Mouse (Mus musculus): Measurements from ENCODE around the gene Ugt8a.
A peak's percentile ranks its signal among the peaks of the same experiment; 100 is the strongest.

Gene Ugt8a

GRCm38 (mm10) chr3:125938092-125938755 lies at the start of gene Ugt8a:
Gene Ugt8a (minus strand): TSS chr3:125938619.
- DNase-seq = peak; percentile 16

DNA sequence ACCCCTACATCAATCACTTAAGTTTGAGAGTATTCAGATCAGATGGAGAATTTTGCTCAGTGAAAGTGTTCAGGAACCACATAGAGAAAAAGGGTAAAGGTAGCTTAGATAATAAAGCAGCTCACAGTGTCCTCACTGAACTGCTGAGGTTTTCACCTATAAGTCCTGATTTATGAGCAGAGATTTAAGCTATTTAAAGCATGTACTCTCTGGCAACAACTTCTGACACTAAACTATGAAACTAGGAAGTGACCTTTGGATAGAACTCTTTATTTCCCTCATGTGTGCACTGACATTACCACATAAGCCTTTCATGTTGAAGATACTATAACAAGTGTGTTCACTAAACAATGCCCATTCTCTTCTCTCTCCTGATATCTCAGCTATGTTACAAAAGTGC lies 48.2 kb upstream of the Ugt8a start:
- no peak for DNase-seq

DNA sequence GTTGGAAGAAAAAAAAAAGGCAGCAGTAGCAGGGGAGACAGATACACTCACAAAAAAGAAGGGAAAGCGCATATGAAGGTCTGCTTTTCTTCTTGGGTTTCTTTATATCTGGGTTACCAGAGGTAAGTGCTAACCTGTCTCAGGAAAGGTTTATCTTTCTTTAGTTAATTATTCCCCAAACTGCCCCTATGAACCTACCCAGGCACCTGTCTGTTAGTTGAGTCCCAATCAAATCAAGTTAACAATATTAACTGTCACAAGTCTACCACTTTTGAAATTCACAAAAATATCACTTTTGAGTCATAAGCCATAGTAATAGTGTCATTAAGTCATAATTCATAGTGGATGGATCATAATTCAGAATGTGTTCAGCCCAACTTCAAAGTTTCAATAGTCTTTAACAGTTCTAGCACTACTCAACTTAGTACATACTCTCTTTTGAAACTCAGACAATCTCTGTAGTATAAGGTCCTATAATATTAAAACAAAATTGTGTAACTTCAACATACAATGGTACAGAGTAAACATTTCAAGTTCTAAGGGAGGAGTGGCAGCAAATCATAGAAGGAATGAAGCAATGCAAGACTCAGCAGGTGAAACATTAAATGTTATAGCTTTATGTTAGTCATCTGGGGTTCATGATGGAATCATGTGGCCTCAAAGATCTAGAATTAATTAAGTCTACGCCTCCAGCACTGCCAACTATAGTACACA lies 45.4 kb upstream of the Ugt8a start:
- DNase-seq = peak; percentile 23

GRCm38 (mm10) chr3:125979475-125979874 lies 41.1 kb upstream of the Ugt8a start:
- DNase-seq = no peak

DNA sequence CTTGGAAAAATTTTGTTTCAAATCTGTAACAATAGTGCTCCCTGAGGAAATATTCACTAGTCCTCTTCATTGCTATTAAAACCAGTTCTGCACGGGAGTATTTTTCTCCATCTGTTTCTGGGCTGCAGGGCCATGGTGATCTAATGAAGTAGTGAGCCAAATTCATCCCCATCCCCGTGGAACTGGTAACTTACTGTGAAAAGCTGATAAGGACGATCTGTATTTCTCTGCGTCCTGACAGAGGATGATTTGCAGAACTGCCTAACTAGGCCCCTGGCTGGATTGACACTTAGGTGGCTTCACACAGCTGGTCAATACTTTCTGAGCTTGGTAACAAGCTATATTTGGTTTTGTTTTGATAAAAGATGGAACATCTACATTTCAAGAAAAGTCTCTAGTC lies 37.5 kb upstream of the Ugt8a start:
- no peak for DNase-seq

GRCm38 (mm10) chr3:125969458-125969857 lies 31.0 kb upstream of the Ugt8a start:
- no peak for DNase-seq

DNA sequence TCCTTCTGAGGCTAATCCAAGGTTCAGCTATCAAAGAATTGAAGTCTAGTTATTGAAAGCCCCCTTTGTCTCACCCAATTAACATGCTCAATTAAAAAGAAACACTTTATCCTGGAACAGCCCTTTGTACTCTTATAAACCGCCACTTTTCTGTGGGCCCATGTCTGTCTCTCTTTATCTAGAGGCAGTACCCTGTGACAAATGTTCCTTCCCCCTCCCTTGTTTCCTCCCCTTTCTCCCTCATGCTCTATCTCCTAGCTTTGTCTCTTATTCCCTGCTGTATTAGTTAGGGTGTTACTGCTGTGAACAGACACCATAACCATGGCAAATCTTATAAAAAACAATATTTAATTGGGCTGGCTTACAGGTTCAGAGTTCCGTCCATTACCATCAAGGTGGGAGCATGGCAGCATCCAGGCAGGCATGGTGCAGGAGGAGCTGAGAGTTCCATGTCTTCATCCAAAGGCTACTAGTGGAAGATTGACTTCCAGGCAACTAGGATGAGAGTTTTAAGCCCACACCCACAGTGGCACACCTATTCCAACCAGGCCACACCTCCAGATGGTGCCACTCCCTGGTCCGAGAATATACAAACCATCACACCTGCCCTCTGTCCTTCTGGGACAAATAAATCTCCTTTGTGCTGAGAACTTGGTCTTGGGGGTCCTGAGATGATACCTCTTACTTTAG lies 17.9 kb upstream of the Ugt8a start:
- DNase-seq = peak; percentile 76

DNA sequence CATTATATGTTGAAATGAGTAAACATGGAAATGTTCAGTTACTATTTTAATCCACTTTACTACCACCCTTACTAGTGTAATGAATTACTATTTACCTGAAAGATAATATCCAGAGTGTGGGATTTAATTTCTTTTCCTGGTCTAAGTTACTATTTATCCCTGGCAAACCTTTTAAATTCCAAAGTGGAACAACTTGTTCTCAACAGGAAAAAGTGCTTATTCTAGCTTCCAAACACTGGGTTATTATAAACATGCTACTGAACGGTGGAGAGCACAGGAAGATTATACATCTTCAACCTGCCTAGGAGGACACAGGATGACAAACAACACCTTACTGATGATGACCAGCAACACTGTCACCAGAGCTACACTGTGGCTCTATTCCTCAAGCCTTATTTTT lies 16.5 kb upstream of the Ugt8a start:
- peak; percentile 70 for DNase-seq

- DNase-seq = peak; percentile 78
Measured at GRCm38 (mm10) chr3:125940811-125941210, 2.4 kb upstream of the Ugt8a start.

DNA sequence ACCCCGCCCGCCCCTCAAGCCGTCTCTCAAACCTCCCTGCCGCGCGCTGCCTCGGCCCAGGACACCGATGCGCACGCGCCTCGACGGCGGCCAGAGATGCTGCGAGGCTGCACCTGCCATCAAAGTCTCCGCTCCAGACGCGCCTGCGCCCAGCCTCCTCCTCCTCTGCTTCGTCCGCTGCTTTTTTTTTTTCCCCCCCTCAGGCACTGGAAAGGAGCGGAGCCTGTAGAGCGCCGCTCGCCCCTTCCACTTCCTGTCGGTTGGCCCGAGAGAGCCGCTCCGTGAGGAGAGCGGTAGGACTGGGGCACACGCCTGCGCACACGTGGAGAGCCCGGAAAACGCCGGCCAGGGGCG lies 314 bp upstream of the Ugt8a start:
- DNase-seq = peak; percentile 55

GRCm38 (mm10) chr3:125937536-125938091 lies 805 bp downstream of the Ugt8a start:
- DNase-seq = peak; percentile 48

GRCm38 (mm10) chr3:125935796-125936195 lies 2.6 kb downstream of the Ugt8a start:
- DNase-seq = no peak

DNA sequence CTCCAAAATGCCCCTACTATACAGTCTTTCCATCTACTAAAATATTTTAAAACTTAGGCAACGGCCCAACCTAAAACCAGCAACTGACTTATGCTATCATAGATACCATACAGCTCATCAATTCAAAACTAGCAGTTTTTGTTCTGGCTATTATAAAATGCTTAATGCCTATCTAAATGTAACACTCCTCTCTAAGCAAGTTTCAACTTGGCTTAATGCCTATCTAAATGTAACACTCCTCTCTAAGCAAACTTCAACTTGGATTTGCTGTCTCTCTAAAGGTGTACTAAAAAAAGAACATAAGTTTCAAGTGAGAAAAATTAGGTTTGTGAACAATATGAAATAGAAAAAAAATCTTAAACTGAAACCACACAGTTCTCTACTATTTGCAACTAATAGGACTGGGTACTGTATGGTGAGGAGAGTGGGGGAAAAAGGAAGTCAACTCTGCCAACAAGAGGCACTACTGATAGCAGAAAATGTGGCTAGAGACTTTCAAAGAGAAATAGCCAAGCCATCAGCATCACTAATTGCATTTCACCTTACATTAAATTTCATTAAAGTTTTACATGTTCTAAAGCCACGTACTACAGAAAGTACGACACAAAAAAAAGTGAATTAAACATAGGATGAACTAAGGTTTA lies 5.7 kb downstream of the Ugt8a start:
- no peak for DNase-seq

GRCm38 (mm10) chr3:125931059-125931458 lies 7.4 kb downstream of the Ugt8a start:
- DNase-seq = no peak

GRCm38 (mm10) chr3:125920876-125921275 lies 17.5 kb downstream of the Ugt8a start:
- DNase-seq = peak; percentile 57

DNA sequence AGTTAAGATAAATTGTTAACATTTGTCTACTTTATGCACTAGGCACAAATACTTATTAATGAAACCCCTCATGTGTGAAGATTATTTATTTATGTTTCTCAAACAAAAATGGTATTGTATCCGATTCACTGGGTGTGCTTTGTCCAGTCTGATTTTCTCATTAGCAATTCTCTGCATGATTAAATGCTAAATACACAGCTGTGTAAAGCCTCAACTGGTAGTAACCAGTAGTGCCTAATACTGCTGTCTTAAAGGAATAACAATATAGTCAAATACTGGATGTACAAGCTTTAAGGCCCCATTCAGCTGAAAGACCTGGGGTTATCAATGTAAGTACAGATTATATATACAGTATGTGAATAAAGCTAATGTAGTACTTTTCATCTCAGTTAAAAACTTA lies 39.4 kb downstream of the Ugt8a start:
- DNase-seq = no peak

GRCm38 (mm10) chr3:125887109-125887508 lies 51.3 kb downstream of the Ugt8a start:
- DNase-seq = no peak

DNA sequence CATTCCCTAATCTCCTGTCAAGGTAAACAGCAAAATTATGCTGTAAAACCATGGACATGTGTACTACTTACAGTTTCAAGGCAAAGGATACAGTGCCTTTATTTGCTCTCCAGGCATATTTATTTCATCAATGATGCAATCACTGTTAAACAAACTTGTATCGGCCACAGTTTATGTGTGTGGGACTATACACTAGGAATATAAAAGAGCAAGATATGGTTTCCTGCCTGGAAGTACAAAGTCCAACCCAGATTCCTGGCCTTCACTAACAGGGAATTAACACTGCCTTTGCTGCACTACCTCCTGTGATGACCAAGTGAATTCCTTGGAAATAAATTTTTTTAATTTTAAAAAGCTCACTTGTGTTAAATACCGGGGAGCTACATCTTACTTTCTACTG lies 53.5 kb downstream of the Ugt8a start:
- no peak for DNase-seq

DNA sequence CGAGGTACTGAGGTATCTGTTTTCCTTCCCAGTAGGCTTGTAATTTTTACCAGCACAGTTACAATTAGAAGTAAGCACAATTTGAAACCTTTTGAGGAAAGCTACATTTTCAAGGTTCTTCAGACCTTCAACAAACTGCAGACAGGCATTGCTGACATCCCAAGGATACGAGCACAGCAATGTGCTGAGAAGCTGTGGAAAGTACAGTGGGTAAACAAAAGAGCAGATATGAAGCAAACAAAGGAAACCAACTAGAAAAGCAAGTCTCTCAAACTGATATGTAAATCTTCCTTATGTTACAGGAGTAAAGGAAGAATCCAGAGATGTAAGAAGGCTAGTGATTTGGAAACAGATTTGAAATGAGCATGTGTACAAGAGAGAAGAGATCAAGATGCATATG lies 54.0 kb downstream of the Ugt8a start:
- no peak for DNase-seq

DNA sequence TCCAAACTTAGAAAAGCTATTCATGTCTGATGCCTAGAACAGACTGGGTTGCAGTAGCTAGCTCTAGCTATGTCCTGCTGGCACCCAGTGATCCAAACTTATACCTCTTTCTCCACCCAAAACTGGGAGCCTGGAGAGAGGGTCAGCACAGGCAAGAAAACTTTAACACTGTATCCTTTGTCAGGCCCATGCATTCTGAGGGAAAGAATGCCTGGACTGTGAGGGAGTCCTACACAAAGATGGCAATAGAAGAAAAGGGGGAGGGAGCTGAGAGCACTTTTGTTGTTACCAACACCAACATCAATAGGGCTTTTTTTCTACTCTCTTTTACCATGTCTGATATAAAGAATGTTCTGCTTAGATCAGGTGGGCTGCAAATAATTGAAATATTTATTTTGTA lies 55.4 kb downstream of the Ugt8a start:
- no peak for DNase-seq

GRCm38 (mm10) chr3:125881835-125882234 lies 56.6 kb downstream of the Ugt8a start:
- no peak for DNase-seq

DNA sequence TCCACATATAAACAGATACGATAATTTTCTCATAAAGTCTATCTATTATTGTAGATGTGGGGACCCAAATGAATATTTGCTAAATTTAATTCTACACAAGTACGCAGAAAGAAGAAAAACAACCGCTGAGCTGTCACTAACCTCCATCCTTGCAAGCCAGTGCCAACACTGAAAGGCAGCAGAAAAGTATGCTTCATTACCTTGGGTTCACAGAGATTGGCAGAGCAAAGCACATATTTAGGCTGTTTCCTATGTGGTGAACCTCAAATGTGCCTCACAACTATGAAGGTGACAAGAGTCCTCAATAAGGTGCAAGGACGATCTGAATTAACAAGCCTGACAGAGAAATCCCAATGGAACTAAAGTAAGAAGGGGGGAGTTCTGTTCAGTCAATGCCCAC lies 64.0 kb downstream of the Ugt8a start:
- DNase-seq = no peak

- DNase-seq = peak; percentile 62
Measured at GRCm38 (mm10) chr3:125869873-125870272, 68.5 kb downstream of the Ugt8a start.

All from kidney, adult 9 months (tissue).